Comparison of ENCODE assay signal across 17 mouse cellular contexts in the genomic region with DNA sequence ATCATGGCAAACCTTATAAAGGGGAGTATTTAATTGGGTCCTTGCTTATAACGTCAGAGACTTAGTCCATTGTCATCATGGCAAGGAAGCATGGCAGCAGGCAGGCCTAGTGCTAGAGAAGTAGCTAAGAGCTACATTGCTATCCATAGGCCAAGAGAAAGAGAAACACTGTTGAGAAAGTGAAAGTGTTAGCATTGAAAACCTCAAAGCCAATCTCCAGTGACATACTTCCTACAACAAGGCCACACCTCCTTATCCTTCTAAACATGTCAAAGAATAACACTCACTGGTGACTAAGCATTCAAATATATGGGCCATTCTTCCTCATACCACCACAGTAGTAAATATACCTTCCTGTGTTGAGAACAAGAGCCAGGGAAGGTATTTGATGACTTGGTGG. TPM values are rescaled to one million over a fixed set of nuclear protein-coding genes. Genes with fewer than 3 reads are reported as not detected.
DNase-seq lines count a peak whose midpoint lies in the region; ATAC-seq lines count a peak whose summit lies in the region.
"Had no signal": no experiment of that assay in that cellular context is flagged by ENCODE, and none has a peak within 500 bp of the region (broad histone marks: within the 10 kb centered on the region; RNA-seq: fewer than 3 reads in every experiment).

No protein-coding gene starts in this region.

- no peak overlapping the region for H3K4me3 ChIP-seq in heart, embryonic 12.5 days
- H3K4me3 ChIP-seq: embryonic facial prominence, embryonic 15.5 days; limb, embryonic 13.5 days had no signal

- H3K27ac ChIP-seq in heart, embryonic 12.5 days (ENCODE audit: poor library complexity, severe bottlenecking) = peak overlapping the region; percentile 23; the same call in 1 of the 2 replicates
- H3K27ac ChIP-seq: embryonic facial prominence, embryonic 15.5 days; limb, embryonic 13.5 days had no signal

- H3K9ac ChIP-seq in heart, embryonic 12.5 days = no peak overlapping the region
- H3K9ac ChIP-seq: embryonic facial prominence, embryonic 15.5 days; limb, embryonic 13.5 days had no signal

- H3K9me3 ChIP-seq in heart, embryonic 12.5 days (replicated peaks) = no peaks in the 10 kb centered on the region
- H3K9me3 ChIP-seq: embryonic facial prominence, embryonic 15.5 days; limb, embryonic 13.5 days had no signal

- 84% methylated on average over 1 of the region's 1 CpGs for WGBS in heart, embryonic 12.5 days

- no peaks in the 10 kb centered on the region for H3K27me3 ChIP-seq in heart, embryonic 12.5 days (replicated peaks)
- H3K27me3 ChIP-seq: embryonic facial prominence, embryonic 15.5 days; limb, embryonic 13.5 days had no signal

- no peak for DNase-seq in heart, adult 8-10 months (ENCODE audit: low spot score)
- DNase-seq in MEL-GATA-1-ER (ENCODE audit: extremely low read depth, low read depth) = peak; percentile 97
- DNase-seq in naive thymus-derived CD4-positive, alpha-beta T cell, adult 2 months (ENCODE audit: low read depth) = peak; percentile 61
- no peak for DNase-seq in cerebellum, adult 18-20 months
- no peak for DNase-seq in layer of hippocampus, adult 9-10 months (ENCODE audit: low spot score)
- DNase-seq in adrenal gland, adult 8-10 months = no peak
- DNase-seq: cerebellum, postnatal 36 days; gastrocnemius, postnatal 14 days; kidney, postnatal 14 days; lung, postnatal 36 days; right cerebral cortex, postnatal 4 days; thymus, postnatal 36 days had no signal

- H3K4me1 ChIP-seq in heart, embryonic 12.5 days (replicated peaks) = peaks cover 46% of the 10 kb centered on the region

- no peak overlapping the region for H3K4me2 ChIP-seq in heart, embryonic 12.5 days
- H3K4me2 ChIP-seq: embryonic facial prominence, embryonic 15.5 days; limb, embryonic 13.5 days had no signal

- no peak for ATAC-seq in heart, embryonic 12.5 days (ENCODE audit: insufficient number of reproducible peaks, low FRiP score)
- ATAC-seq in inflammation-experienced regulatory T-cells, adult 6 months = peak; percentile 88
- ATAC-seq: forebrain, embryonic 14.5 days had no signal

- H3K36me3 ChIP-seq in heart, embryonic 12.5 days = no peaks in the 10 kb centered on the region
- H3K36me3 ChIP-seq: limb, embryonic 13.5 days had no signal

RNA-seq across cellular contexts. Expression of a gene that starts 20.2 kb away (rescaled TPM):
- polyA plus RNA-seq in heart, embryonic 12.5 days (2016; fragmentation: Nextera tagmentation; extraction: Ambion mirVana) = 12.0 and 14.6 TPM in 2 replicates
- 10 to 100 TPM; 24.0 to 30.1 (median 27.4) TPM for total RNA-seq in heart, adult 8-10 months (2022)
- polyA plus RNA-seq in inflammation-experienced regulatory T-cells, adult 6 months (2017; shearing (Covaris generic)) = 1 to 10 TPM; 2.8 to 6.4 (median 5.2) TPM
- total RNA-seq in adrenal gland, adult 8-10 months (2022) = 10 to 100 TPM; 17.6 to 26.9 (median 22.3) TPM

RNA-seq across cellular contexts. Expression of a gene that starts 42.8 kb away (rescaled TPM):
- polyA plus RNA-seq in heart, embryonic 12.5 days (2016; fragmentation: Nextera tagmentation; extraction: Ambion mirVana) = 13.1 and 14.0 TPM in 2 replicates
- 10 to 100 TPM; 12.5 to 17.5 (median 13.4) TPM for total RNA-seq in heart, adult 8-10 months (2022)
- polyA plus RNA-seq in inflammation-experienced regulatory T-cells, adult 6 months (2017; shearing (Covaris generic)) = 10 to 100 TPM; 11.2 to 13.0 (median 11.3) TPM
- 10 to 100 TPM; 21.8 to 28.0 (median 25.7) TPM for total RNA-seq in adrenal gland, adult 8-10 months (2022)

Comparison
In these comparisons a context has a peak if more than half of its experiments do, and no peak if none do; other contexts are left out.
1. DNase-seq: peak in MEL-GATA-1-ER (single experiment) and naive thymus-derived CD4-positive, alpha-beta T cell, adult 2 months (single experiment); none in heart, adult 8-10 months (single experiment), cerebellum, adult 18-20 months (0 of 2), layer of hippocampus, adult 9-10 months (single experiment) and adrenal gland, adult 8-10 months (single experiment).